Mouse (Mus musculus): ENCODE results near the gene Epas1.

Gene Epas1

DNA sequence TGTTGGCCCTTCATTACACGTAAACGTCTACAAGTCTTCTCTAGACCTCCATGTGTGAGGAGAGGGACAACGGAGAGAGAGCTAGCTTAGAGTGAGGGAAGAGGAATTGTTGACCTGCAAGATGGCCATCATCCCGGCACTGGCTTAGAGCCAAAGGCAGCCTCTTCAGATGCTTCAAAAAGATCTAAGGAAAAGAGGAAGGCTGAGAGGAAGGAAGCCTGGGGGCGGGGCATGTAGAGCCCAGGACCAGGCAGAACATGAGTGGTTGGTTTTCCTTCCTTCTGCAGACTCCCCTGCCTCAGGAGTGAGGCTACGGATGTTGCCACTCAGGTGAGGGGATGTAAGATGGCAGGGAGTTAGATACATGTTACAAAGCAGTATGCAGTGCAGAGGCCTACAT lies 34.8 kb downstream of the Epas1 start:
- no peak for DNase-seq (ENCODE audit: low spot score)

DNA sequence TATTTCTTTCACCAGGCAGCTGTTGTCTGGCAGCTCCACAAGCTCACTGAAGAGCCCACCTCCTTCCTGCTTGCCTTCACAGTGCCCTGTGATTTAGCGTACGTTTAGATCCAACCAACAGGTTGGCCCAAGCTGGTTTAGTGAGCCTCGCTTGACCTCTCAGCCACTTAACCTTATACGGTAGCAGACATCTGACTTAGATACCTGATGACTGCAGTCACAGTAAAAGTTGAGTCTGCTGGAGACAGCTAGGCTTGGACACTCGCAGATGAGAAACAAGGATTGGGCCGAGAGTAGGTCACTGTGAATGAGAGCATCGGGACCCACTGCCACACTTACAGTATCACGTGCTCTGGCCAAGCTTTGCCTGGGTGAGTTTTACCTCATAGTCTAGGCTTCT lies 38.4 kb downstream of the Epas1 start:
- DNase-seq (ENCODE audit: low spot score): no peak

DNA sequence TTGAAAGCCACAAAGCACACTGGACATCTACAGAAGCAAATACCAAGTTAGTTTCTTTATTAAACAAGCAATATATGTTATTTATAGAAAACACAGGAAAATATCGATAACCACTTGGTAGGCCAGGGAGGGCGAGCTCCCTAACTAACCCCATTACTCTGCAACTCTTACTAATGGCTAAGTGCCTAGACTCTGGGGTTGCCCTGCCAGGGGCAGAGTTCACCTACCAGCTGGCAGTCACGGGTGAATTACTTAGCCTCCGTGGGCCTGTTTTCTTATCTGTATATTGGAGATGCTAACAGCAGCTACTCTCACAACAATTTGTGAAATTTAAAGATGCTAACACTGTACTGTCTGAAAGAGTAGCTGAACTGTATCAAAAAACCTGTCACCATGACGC lies 42.3 kb downstream of the Epas1 start:
- no peak for DNase-seq (ENCODE audit: low spot score)

DNA sequence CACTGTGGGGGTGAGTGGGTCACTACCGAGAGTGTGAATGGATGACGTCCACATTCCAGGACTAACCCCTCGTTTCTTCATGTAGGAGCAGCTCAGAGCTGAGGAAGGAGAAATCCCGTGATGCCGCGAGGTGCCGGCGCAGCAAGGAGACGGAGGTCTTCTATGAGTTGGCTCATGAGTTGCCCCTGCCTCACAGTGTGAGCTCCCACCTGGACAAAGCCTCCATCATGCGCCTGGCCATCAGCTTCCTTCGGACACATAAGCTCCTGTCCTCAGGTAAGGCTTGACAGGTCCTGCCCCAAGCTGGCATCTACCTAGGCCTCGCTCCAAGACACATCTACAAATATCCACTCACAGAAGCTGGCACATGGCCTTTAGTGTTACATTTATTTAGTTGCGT lies 43.5 kb downstream of the Epas1 start:
- no peak for DNase-seq (ENCODE audit: low spot score)

GRCm38 (mm10) chr17:86798460-86798859 lies 45.0 kb downstream of the Epas1 start:
- no peak for DNase-seq (ENCODE audit: low spot score)

- DNase-seq (ENCODE audit: low spot score): no peak
Measured at GRCm38 (mm10) chr17:86798951-86799350, 45.5 kb downstream of the Epas1 start.

DNA sequence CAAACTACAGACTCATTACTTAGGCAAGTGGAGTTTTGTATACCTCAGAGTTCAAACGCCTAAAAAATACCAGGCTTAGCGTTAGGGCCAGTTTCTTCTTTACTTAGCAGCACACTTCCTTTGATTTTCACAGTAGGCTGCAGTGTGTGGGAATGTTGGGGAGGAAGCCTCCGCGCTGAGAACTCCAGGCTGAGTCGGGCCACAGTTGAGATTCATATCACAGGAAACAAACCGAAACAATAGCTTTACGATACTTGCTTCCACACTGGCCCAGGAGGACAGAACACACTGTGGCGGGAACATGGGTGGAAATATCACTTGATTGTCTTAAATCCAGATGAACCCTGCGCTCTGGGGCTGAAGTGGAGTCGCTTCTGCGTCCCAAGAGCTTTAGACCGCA lies 47.0 kb downstream of the Epas1 start:
- DNase-seq (ENCODE audit: low spot score): no peak

DNA sequence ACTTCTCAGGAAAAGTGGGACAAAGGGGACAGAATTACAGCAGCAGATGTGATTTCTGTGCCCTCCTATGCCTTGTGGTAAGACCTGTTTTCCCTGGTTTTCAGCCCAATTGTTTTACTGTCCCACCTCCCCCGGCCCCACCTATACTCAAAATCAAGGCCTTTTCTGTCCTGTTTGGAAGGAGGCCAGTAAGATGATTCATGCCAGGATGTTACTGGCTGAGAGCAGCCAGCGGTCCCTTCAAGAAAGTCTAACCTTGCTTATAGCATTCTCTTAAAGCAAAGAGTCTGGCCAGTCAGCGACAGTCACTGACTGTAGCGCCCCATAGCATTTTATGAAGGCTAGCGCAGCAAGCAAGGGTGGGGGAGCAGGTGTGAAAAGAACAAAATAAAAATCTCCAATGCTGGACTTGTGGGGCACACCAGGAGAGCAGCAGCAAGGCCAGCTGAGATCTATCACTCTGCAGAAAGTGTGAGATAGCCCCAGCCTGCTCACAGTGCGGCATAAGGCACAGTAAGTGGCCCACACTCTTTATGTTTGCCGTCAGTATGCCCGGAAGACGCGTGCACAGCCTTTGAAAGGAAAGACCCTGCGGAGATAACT lies 47.8 kb downstream of the Epas1 start:
- DNase-seq (ENCODE audit: low spot score): peak; percentile 19

DNA sequence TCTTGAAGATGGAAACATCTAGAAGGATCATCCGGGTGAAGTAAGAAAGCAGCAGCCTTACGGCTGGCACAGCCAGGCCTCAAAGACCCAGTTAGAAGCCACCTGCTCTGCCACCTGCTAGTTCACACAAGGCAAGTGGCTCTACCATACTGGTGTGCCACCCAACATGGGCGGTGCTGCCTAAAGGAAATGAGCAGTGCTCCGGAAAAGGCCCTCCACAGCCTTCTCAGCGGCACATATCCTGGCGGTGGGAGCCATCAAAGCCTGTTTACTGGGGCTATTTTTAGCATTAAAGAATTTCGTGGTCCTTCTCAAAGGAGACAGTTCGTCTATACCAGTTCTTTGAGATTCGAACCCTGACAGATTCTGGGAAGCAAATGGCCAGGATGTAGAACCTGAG lies 48.4 kb downstream of the Epas1 start:
- no peak for DNase-seq (ENCODE audit: low spot score)

- no peak for DNase-seq (ENCODE audit: low spot score)
Measured at GRCm38 (mm10) chr17:86802351-86802985, 49.0 kb downstream of the Epas1 start.

- no peak for DNase-seq (ENCODE audit: low spot score)
Measured at GRCm38 (mm10) chr17:86803147-86803546, 49.6 kb downstream of the Epas1 start.

- no peak for DNase-seq (ENCODE audit: low spot score)
Measured at GRCm38 (mm10) chr17:86803653-86804052, 50.2 kb downstream of the Epas1 start.

GRCm38 (mm10) chr17:86812029-86812428 lies 58.5 kb downstream of the Epas1 start:
- DNase-seq (ENCODE audit: low spot score): peak; percentile 37

DNA sequence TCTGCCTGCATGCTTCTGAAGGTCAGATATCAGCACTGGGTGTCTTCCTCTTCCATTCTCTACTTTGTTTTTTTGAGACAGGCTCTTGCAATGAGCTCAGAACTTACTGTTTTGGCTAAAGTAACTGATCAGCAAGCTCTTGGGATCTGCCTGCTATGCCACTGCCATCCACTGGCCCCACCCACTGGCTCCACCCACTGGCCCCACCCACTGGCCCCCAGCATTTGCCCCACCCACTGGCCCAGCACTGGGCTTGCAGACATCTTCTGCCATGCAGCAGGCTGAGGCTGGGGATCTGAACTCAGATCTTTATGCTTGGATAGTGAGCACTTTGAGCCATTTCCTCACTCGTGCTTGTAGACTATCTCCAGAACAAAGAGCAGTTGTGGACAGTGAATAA lies 60.8 kb downstream of the Epas1 start:
- no peak for DNase-seq (ENCODE audit: low spot score)

DNA sequence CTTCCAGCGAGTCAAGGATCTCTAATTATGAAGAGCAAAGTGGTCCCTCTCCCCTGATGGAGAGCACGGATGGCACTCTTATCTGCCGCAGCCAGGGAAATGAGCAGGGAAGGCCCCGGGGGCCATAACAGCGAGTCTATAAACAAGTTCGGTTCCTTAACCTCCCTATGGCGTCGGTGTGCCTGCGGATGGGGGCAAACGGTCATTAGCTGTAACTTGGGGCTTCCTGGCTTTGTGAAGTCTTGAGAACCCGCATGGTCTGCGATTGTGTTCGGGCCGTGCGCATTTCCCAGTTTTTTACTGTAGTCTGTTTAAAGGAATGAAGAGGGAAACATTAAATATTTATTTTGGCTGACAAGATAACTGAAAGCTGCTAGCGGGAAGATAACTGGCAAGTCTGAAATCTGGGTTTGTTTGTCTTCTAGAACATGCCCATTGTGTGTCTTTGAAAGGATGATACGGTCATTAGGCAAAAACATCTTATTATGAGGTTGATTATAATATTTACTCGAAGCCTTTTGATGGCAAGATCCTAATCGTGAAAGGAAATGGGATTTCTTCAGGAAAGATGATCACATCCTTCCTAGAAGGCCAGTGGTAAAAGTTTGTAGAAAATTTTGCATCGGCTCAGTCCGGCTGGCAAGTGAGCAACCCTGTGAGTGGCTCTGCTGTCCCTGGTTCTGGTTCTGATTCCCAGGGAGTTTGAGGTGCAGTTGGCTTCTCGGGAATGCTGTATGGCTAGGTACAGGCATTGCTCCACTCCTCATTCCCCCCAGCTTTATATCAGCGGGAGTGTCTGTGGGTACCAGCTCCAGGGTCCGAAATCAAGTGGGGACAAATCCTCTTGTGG lies 61.7 kb downstream of the Epas1 start:
- DNase-seq (ENCODE audit: low spot score): no peak

DNA sequence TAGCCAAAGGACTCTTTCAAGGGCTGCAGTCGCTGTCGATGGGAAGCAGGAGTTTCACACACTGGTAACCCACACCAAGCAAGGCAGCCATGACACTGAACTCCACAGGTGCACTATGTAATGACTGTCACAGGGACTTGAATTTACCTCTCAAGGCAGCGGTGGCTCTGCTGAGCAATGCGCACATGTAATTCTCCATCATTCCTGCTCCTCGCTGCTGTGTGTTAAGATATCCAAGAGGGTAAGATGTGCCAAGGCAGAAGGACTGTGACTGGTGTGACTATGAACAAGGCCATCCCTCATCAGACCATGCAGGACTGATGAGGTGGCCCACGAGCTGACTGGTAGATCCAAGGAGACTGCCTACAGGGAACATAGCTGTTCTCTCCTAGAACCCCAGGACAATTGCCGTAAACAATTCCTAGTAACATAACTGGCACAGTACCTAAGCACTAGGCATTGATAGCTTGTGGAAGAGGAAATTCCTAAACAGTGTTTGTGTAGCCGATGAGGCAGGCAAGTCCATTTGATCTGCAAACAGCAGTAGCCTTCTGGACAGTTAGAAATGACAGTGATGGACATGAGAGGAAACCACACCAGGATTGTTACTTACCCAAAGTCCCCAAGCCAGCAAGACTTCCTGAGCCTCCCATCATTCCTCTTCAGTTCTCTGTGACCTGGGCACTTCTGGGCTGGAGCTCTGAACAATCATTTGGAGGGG lies 68.7 kb downstream of the Epas1 start:
- no peak for DNase-seq (ENCODE audit: low spot score)

GRCm38 (mm10) chr17:86824502-86825162 lies 71.1 kb downstream of the Epas1 start:
- no peak for DNase-seq (ENCODE audit: low spot score)

DNA sequence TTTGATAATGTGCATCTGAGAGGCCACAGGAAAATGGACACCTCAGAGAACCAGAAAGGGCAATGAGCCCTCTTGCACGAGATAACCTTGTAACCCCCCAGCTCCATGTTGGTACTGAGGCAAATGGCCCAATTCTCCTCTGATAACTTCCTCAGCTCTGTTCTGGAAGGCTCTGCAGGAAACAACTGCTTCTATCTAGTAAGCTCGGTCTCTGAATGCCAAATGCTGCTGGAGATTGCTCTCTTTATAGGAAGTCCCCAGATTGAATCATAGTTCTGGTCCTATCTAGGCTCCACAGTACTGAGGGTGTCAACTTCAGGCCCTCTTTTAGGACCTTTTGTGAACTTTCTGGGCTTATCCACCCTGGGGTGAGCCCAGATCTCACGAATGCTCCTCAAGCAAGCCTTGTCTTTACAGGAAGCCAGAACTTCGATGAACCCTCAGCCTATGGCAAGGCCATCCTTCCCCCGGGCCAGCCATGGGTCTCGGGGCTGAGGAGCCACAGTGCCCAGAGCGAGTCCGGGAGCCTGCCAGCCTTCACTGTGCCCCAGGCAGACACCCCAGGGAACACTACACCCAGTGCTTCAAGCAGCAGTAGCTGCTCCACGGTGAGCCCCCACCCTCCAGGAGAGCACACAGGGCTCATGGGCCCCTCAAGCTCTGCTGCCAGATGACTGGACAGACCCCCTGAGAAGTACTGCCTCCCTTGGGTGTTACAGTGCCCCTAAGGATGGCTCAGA lies 71.8 kb downstream of the Epas1 start:
- DNase-seq (ENCODE audit: low spot score): no peak

- DNase-seq (ENCODE audit: low spot score): no peak
Measured at GRCm38 (mm10) chr17:86826376-86826775, 72.9 kb downstream of the Epas1 start.

DNA sequence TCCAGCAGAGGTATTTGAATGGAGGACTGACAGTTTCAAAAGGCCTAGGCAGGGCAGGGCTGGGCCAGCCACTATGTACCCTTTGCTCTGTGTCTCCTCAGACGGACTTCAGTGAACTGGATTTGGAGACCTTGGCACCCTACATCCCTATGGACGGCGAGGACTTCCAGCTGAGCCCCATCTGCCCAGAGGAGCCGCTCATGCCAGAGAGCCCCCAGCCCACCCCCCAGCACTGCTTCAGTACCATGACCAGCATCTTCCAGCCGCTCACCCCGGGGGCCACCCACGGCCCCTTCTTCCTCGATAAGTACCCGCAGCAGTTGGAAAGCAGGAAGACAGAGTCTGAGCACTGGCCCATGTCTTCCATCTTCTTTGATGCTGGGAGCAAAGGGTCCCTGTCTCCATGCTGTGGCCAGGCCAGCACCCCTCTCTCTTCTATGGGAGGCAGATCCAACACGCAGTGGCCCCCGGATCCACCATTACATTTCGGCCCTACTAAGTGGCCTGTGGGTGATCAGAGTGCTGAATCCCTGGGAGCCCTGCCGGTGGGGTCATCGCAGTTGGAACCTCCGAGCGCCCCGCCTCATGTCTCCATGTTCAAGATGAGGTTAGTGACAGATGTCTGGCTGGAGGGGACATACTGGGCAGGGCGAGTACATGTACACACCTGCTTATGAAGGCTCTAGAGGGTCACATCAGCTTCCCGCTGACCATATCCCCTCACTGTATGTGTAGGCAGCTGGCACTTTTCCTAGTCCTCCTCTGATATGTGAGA lies 74.1 kb downstream of the Epas1 start:
- DNase-seq (ENCODE audit: low spot score): no peak

- no peak for DNase-seq (ENCODE audit: low spot score)
Measured at GRCm38 (mm10) chr17:86828500-86828899, 75.0 kb downstream of the Epas1 start.
